Mouse (Mus musculus) testis, adult 2 months (tissue): ENCODE data around the gene Smg6. TPM values are rescaled to one million over a fixed set of nuclear protein-coding genes. Genes with fewer than 3 reads are reported as not detected.

ENCODE experiments used
- H3K27ac ChIP-seq: fragments of 200-500 bp; 2 replicates; pipeline ENCODE4 v1.5.1; 2012; ENCODE audit warnings: low read depth, low read length; ENCODE audit not compliant: control insufficient read depth, insufficient read depth
- H3K27me3 ChIP-seq: fragments of 200-500 bp; 2 replicates; pipeline ENCODE4 v1.6.1; 2012; ENCODE audit warnings: mild to moderate bottlenecking, low read length, moderate library complexity; ENCODE audit not compliant: control insufficient read depth, insufficient read depth
- H3K36me3 ChIP-seq: fragments of 200-500 bp; 2 replicates; pipeline ENCODE4 v1.6.1; 2012; ENCODE audit warnings: mild to moderate bottlenecking, low read length; ENCODE audit not compliant: control insufficient read depth, insufficient read depth
- H3K4me1 ChIP-seq: fragments of 200-500 bp; 2 replicates; pipeline ENCODE4 v1.6.1; 2012; ENCODE audit warnings: low read length; ENCODE audit not compliant: control insufficient read depth, insufficient read depth
- H3K4me3 ChIP-seq: fragments of 200-500 bp; 2 replicates; pipeline ENCODE4 v1.5.1; 2012; ENCODE audit warnings: low read depth, mild to moderate bottlenecking, low read length, moderate library complexity, mixed read lengths; ENCODE audit not compliant: control insufficient read depth
- CTCF ChIP-seq: fragments of 200-500 bp; IDR thresholded peaks from 2 replicates; pipeline ENCODE4 v1.5.1; 2012; ENCODE audit warnings: low read depth, mild to moderate bottlenecking, inconsistent platforms, low read length, moderate library complexity; ENCODE audit not compliant: control insufficient read depth, insufficient read depth, insufficient replicate concordance
- POLR2A ChIP-seq: fragments of 200-500 bp; IDR thresholded peaks from 2 replicates; pipeline ENCODE4 v1.6.1; 2012; ENCODE audit warnings: low read depth, mild to moderate bottlenecking, inconsistent platforms, low read length, moderate library complexity; ENCODE audit not compliant: control insufficient read depth
- polyA plus RNA-seq: library from polyadenylated mRNA; depleted of rRNA; stranded (reverse); fragments of >200 nt; gene quantifications from 2 replicates; pipeline ENCODE4 v1.2.3, GENCODE M21; 2012

Smg6 gene
- polyA plus RNA-seq, 1 experiment: 76.8 TPM

DNA sequence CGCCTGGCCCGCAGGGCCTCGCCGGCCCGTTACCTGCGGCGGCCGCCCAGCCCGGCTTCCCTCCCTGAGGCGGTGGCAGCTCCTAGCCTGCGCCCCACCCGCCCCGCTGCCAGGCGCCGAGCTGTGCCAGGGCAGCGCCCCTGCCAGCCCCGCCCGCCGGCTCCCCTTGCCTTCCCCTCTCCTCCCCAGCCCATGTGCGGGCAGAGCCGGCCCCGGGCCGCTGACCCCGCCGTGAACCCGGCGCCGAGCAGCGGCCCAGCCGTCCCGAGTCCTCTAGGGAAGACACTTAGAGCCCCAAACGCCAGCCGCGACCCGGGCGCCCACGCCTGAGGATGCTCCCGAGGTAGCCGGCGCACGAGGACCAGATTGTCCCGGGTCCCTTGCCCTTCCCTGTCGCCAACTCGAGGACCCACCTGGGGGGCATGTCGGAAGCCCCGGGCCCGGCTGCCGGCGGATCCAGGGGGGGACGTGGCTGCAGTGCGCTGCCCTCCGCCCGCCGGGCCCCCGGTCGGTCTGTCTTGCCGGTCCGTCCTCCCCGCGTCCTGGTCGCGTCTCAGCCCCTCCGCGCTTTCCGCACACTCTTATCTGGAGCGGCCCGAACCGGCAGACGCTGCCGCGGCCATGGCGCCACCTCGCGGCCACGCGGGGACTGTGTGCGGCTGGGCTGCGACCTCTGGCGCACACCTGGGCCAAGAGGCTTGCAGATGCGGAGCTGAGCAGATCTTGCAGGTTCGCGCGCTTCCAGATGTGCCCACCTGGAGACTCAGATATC lies 243.2 kb downstream of the Smg6 start:
- Histone ChIP-seq H3K27ac (no peak overlapping the region), H3K4me1 (peaks cover 33% of the 10 kb centered on the region), H3K27me3 (peaks cover 2% of the 10 kb centered on the region), H3K4me3 (peak overlapping the region; percentile 76), H3K36me3 (no peaks in the 10 kb centered on the region)
- TF ChIP-seq CTCF (peak; percentile 80), POLR2A (no peak; the same call in 1 of the 2 replicates)

DNA sequence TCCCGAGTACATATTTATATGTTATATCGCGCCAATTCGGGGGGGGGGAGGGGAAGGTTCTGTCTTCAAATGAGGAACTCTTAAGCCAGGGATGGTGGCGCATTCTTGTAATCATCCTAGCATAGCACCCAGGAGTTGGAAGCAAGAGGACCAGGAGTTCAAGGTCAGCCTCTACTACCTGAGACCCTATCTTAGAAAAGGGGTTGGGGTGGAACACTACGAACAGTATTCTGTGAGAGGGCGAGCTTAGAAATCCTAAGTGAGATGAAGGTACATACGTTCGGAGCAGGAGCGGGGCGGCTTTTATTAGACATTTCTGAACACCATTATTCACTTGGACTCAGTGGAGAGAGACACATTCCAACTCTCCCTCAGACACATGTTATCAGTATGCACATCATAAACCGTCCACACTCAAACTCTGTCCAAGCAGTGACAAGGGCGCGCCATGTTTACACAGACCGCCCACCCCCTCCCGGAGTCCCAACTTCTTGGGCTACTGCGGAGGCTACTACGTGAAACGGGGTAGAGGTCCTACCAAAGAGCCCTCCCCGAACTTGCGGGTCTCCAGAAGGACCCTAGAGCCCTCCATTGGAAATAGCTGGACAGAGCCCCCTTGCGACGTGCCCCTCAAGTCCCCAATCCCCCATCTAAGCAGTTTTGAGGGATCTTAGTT lies 243.9 kb downstream of the Smg6 start, which contains the start of gene Hic1:
Gene Hic1 (minus strand): TSS at position 115 of the 676 bp plus-strand sequence.
- TF ChIP-seq POLR2A (no peak), CTCF (no peak)
- Histone ChIP-seq H3K27me3 (peaks cover 2% of the 10 kb centered on the region), H3K27ac (no peak within 1 kb of the TSS), H3K4me1 (peaks cover 35% of the 10 kb centered on the region), H3K36me3 (no peaks in the 10 kb centered on the region), H3K4me3 (peak within 1 kb of the TSS; percentile 76)

- peaks cover 31% of the 10 kb centered on the region for H3K4me1 ChIP-seq
- peak overlapping the region; percentile 76 for H3K4me3 ChIP-seq
- H3K36me3 ChIP-seq: no peaks in the 10 kb centered on the region
- H3K27ac ChIP-seq: no peak overlapping the region
- TF ChIP-seq CTCF (peak; percentile 42; the same call in 1 of the 2 replicates), POLR2A (no peak)
- peaks cover 2% of the 10 kb centered on the region for H3K27me3 ChIP-seq
Observed at GRCm38 (mm10) chr11:75170136-75170751, 244.6 kb downstream of the Smg6 start.

DNA sequence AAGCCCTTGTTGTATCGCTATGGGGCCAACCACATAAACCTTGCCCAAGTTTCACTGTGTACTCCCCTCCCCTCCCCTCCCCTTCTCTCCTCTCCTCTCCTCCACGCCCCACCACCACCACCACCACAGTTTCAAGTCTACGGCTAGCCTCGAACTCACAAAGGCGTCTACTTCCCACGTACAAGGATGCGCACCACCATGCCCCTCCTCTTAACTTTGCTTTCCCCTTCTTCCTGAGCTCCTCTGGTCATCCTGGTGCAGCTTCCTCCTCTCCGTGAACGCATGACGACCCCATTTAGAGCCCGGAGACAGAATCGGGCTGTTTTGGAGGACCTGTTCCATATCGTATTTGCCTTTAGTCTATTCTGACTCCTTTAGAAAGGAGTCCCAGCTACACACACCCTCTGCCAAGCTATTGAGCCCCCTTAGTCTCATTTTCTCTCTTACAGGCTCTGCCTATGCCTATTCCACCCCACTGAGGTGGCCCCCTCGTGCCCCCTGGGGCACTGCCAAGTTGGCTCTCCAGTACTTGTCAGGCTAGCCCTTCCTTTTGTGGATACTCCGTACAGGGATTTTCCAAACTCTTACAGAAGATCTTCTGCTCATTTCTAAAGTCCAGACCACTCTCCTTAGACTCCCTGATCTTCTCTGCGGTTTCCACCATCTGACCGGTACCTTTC lies 245.7 kb downstream of the Smg6 start:
- Histone ChIP-seq H3K27me3 (peaks cover 2% of the 10 kb centered on the region), H3K4me1 (peaks cover 21% of the 10 kb centered on the region), H3K4me3 (peak overlapping the region; percentile 76), H3K27ac (no peak overlapping the region), H3K36me3 (no peaks in the 10 kb centered on the region)
- no peak for TF ChIP-seq POLR2A
- no peak for TF ChIP-seq CTCF

DNA sequence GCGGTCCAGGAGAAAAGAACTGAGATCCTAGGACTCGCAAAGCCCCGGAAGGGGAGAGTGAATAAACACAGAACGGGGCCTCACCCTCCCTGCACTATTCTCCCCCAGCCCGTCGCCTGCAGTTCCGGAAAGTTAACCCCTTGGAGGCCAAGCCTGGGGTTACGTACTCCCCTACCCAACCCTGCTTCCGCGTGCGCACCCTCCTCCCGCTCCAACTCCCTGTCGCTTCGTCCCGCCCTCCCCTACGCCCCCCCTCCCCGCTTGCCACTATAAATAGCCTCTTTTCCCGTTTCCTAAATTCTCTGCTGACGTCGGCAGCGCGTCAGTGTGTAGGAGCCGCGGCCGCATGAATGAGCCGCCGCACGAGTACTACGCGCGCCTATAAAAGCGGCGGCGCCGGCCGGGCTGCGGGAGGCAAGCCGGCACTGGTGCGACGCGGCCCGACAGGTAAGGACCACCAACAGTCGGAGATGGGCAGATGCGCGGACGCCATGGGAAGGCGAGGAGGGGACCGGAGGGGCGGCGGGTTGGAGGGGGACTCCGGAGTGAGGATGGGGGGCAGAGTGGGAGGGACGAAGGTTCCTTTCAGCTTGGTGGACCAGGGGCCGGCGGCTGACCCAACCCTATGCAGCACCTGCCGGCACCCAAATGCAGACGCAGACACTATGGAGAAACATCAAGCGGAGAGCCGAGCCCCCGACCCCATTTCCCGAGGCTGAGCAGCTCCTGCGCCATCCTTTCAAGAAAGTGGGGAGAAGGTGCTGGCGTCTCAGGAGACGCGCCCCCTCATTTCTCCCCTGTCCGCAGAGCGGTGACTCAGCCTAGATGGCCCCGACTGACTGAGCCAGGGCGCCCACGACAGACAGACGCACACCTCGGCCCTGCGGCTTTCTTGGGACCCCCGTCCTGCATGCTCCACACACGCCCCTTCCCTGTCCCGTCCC lies 246.8 kb downstream of the Smg6 start:
- Histone ChIP-seq H3K4me3 (peak overlapping the region; percentile 76), H3K36me3 (no peaks in the 10 kb centered on the region), H3K4me1 (peaks cover 16% of the 10 kb centered on the region), H3K27me3 (peaks cover 2% of the 10 kb centered on the region), H3K27ac (0 out of 2 replicates have a peak overlapping the region, but pooled peaks have one; percentile 14)
- no peak for TF ChIP-seq CTCF
- no peak; the same call in none of the 2 replicates for TF ChIP-seq POLR2A

GRCm38 (mm10) chr11:75173095-75173798 lies 247.6 kb downstream of the Smg6 start:
- H3K27me3 ChIP-seq: peaks cover 2% of the 10 kb centered on the region
- no peaks in the 10 kb centered on the region for H3K36me3 ChIP-seq
- H3K27ac ChIP-seq: peak overlapping the region; percentile 14; the same call in 1 of the 2 replicates
- H3K4me3 ChIP-seq: peak overlapping the region; percentile 68
- no peak for TF ChIP-seq CTCF
- TF ChIP-seq POLR2A: peak; percentile 64; the same call in 1 of the 2 replicates
- peaks cover 13% of the 10 kb centered on the region for H3K4me1 ChIP-seq
